Mouse (Mus musculus): Measurements from ENCODE around the gene Shisa4. TPM values are rescaled to one million over a fixed set of nuclear protein-coding genes. Genes with fewer than 3 reads are reported as not detected.

Shisa4 gene
- polyA plus RNA-seq, 1 experiment = 92.0 TPM

- no peaks in the 10 kb centered on the region for H3K27me3 ChIP-seq (ENCODE audit: control insufficient read depth, insufficient read depth, insufficient read length)
- peak overlapping the region; percentile 27 for H3K4me3 ChIP-seq
- peak overlapping the region; percentile 95 for H3K4me2 ChIP-seq (ENCODE audit: low read depth)
- no peak overlapping the region for H3ac ChIP-seq (ENCODE audit: control insufficient read depth, insufficient read length)
- peaks cover 7% of the 10 kb centered on the region for H3K79me2 ChIP-seq (ENCODE audit: control insufficient read depth, insufficient read depth)
- H3K36me3 ChIP-seq (ENCODE audit: control insufficient read depth, insufficient read depth) = no peaks in the 10 kb centered on the region
- TF ChIP-seq E2F4 (IDR thresholded peaks at IDR 0.05; ENCODE audit: insufficient read depth) = no peak
- no peak for TF ChIP-seq SRF (IDR thresholded peaks at IDR 0.05; ENCODE audit: control insufficient read depth, insufficient read length, low read depth)
- TF ChIP-seq TCF3 (IDR thresholded peaks at IDR 0.05; ENCODE audit: insufficient read length, low read depth) = no peak
- TF ChIP-seq MYOG (IDR thresholded peaks at IDR 0.05; ENCODE audit: control insufficient read depth in 1 of 3, insufficient read depth in 1 of 3, insufficient read length in 2 of 3, low read depth in 2 of 3) = no peak
- TF ChIP-seq POLR2A (IDR thresholded peaks at IDR 0.05; ENCODE audit: insufficient read length, low read depth) = peak; percentile 22
- TF ChIP-seq CEBPB (IDR thresholded peaks at IDR 0.05; ENCODE audit: insufficient read depth, poor library complexity, severe bottlenecking) = peak; percentile 62
- no peak for TF ChIP-seq REST (IDR thresholded peaks at IDR 0.05; ENCODE audit: insufficient read depth, insufficient read length)
- no peak for TF ChIP-seq TCF12 (IDR thresholded peaks at IDR 0.05; ENCODE audit: insufficient read depth, poor library complexity, severe bottlenecking)
- peak; percentile 72 for TF ChIP-seq POLR2AphosphoS2 (IDR thresholded peaks at IDR 0.05; ENCODE audit: insufficient read length, low read depth)
- TF ChIP-seq MAX (IDR thresholded peaks at IDR 0.05; ENCODE audit: low read depth) = no peak
Observed at GRCm38 (mm10) chr1:135368245-135368644, 6.8 kb downstream of the Shisa4 start.

DNA sequence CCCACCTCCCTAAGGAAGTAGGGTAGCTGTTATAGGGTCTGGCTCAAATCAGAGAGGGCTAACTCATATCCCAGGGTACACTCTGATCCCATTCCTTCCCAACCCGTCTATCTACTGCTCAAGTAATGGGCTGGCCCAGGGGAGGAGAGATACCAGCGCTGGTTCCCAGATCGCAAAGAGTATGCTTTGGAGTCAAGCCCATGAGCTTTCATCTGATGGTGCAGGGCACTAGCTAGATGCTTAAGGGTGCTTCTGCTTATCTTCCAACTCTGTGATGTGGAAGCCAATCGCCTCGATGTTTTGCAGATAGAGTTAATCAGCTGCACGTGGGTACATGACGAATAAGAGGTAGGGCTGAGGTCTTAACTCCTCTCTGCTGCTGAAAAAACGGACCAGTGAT lies 7.4 kb downstream of the Shisa4 start:
- Histone ChIP-seq H3K27me3 (ENCODE audit: control insufficient read depth, insufficient read depth, insufficient read length) (no peaks in the 10 kb centered on the region), H3K4me3 (peak overlapping the region; percentile 27), H3K4me2 (ENCODE audit: low read depth) (peak overlapping the region; percentile 44), H3K79me2 (ENCODE audit: control insufficient read depth, insufficient read depth) (peaks cover under 1% of the 10 kb centered on the region), H3ac (ENCODE audit: control insufficient read depth, insufficient read length) (no peak overlapping the region), H3K36me3 (ENCODE audit: control insufficient read depth, insufficient read depth) (no peaks in the 10 kb centered on the region)
- TF ChIP-seq TCF3 (IDR thresholded peaks at IDR 0.05; ENCODE audit: insufficient read length, low read depth) (no peak), POLR2A (IDR thresholded peaks at IDR 0.05; ENCODE audit: insufficient read length, low read depth) (no peak), CEBPB (IDR thresholded peaks at IDR 0.05; ENCODE audit: insufficient read depth, poor library complexity, severe bottlenecking) (no peak), MYOD1 (IDR thresholded peaks at IDR 0.05; ENCODE audit: control insufficient read depth in 1 of 3, insufficient read length in 2 of 3, low read depth in 2 of 3) (no peak), REST (IDR thresholded peaks at IDR 0.05; ENCODE audit: insufficient read depth, insufficient read length) (no peak)

- peak overlapping the region; percentile 44 for H3K4me2 ChIP-seq (ENCODE audit: low read depth)
- TF ChIP-seq TCF12 (IDR thresholded peaks at IDR 0.05; ENCODE audit: insufficient read depth, poor library complexity, severe bottlenecking) (no peak), MYOG (IDR thresholded peaks at IDR 0.05; ENCODE audit: control insufficient read depth in 1 of 3, insufficient read depth in 1 of 3, insufficient read length in 2 of 3, low read depth in 2 of 3) (peak in 1 of 3 experiments; percentile 21), MAX (IDR thresholded peaks at IDR 0.05; ENCODE audit: low read depth) (no peak), USF1 (IDR thresholded peaks at IDR 0.05; ENCODE audit: low read depth) (no peak), SRF (IDR thresholded peaks at IDR 0.05; ENCODE audit: control insufficient read depth, insufficient read length, low read depth) (peak; percentile 93), REST (IDR thresholded peaks at IDR 0.05; ENCODE audit: insufficient read depth, insufficient read length) (no peak), POLR2A (IDR thresholded peaks at IDR 0.05; ENCODE audit: insufficient read length, low read depth) (peak; percentile 36), CEBPB (IDR thresholded peaks at IDR 0.05; ENCODE audit: insufficient read depth, poor library complexity, severe bottlenecking) (no peak), E2F4 (IDR thresholded peaks at IDR 0.05; ENCODE audit: insufficient read depth) (no peak), MYOD1 (IDR thresholded peaks at IDR 0.05; ENCODE audit: control insufficient read depth in 1 of 3, insufficient read length in 2 of 3, low read depth in 2 of 3) (peak in 1 of 3 experiments; percentile 36), POLR2AphosphoS2 (IDR thresholded peaks at IDR 0.05; ENCODE audit: insufficient read length, low read depth) (peak; percentile 54), TCF3 (IDR thresholded peaks at IDR 0.05; ENCODE audit: insufficient read length, low read depth) (no peak)
- no peaks in the 10 kb centered on the region for H3K79me2 ChIP-seq (ENCODE audit: control insufficient read depth, insufficient read depth)
- H3K36me3 ChIP-seq (ENCODE audit: control insufficient read depth, insufficient read depth) = no peaks in the 10 kb centered on the region
- no peak overlapping the region for H3ac ChIP-seq (ENCODE audit: control insufficient read depth, insufficient read length)
- no peaks in the 10 kb centered on the region for H3K27me3 ChIP-seq (ENCODE audit: control insufficient read depth, insufficient read depth, insufficient read length)
- H3K4me3 ChIP-seq = no peak overlapping the region
Observed at GRCm38 (mm10) chr1:135367005-135367404, 8.0 kb downstream of the Shisa4 start.

DNA sequence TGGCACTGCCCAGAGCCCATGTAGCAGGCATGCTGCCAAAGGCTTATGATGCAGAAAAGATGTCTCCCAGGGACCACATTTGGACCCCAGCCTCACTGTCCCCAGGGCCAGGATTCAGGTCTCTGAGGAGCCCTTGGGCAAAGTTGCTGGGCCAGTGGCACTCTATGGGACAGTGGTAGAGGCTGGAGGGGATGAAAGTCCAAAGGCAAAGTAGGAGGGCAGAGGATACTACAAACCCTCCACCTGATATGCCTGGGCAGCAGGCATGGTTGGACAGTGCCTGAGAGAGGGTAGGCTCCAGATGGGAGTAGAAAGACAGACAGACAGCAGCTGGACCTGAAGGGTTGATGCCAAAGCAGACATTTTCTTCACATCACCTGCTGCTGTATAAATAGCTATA lies 8.7 kb downstream of the Shisa4 start:
- no peaks in the 10 kb centered on the region for H3K36me3 ChIP-seq (ENCODE audit: control insufficient read depth, insufficient read depth)
- TF ChIP-seq E2F4 (IDR thresholded peaks at IDR 0.05; ENCODE audit: insufficient read depth) (no peak), POLR2A (IDR thresholded peaks at IDR 0.05; ENCODE audit: insufficient read length, low read depth) (no peak), MYOD1 (IDR thresholded peaks at IDR 0.05; ENCODE audit: control insufficient read depth in 1 of 3, insufficient read length in 2 of 3, low read depth in 2 of 3) (peak in 1 of 3 experiments; percentile 47)
- no peak overlapping the region for H3K4me3 ChIP-seq
- H3K27me3 ChIP-seq (ENCODE audit: control insufficient read depth, insufficient read depth, insufficient read length) = no peaks in the 10 kb centered on the region
- no peaks in the 10 kb centered on the region for H3K79me2 ChIP-seq (ENCODE audit: control insufficient read depth, insufficient read depth)
- H3K4me2 ChIP-seq (ENCODE audit: low read depth) = peak overlapping the region; percentile 44
- no peak overlapping the region for H3ac ChIP-seq (ENCODE audit: control insufficient read depth, insufficient read length)

DNA sequence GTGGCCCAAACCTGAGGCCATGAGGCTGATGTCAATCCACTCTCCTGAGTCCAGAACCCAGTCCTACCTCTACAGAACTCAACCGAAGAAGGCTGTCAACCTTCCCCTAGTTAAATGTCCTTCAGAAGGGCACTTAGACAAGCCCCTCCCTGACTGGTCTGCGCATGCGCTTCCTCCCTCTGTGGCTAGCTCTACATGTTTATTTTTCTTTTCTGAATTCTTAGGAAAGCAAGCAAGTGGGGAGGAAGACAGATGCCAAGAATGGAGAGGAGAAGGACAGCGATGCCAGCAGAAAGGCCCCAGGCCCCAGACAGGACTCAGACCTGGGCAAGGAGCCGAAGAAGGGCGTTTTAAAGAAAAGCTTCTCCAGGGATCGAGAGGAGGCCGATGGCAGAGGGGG lies 11.6 kb downstream of the Shisa4 start:
- H3K4me3 ChIP-seq = no peak overlapping the region
- no peak overlapping the region for H3ac ChIP-seq (ENCODE audit: control insufficient read depth, insufficient read length)
- no peak for TF ChIP-seq POLR2AphosphoS2 (IDR thresholded peaks at IDR 0.05; ENCODE audit: insufficient read length, low read depth)
- TF ChIP-seq CEBPB (IDR thresholded peaks at IDR 0.05; ENCODE audit: insufficient read depth, poor library complexity, severe bottlenecking) = no peak
- no peak for TF ChIP-seq E2F4 (IDR thresholded peaks at IDR 0.05; ENCODE audit: insufficient read depth)
- TF ChIP-seq MYOD1 (IDR thresholded peaks at IDR 0.05; ENCODE audit: control insufficient read depth in 1 of 3, insufficient read length in 2 of 3, low read depth in 2 of 3) = no peak
- no peak for TF ChIP-seq TCF3 (IDR thresholded peaks at IDR 0.05; ENCODE audit: insufficient read length, low read depth)
- no peak for TF ChIP-seq POLR2A (IDR thresholded peaks at IDR 0.05; ENCODE audit: insufficient read length, low read depth)
- no peak for TF ChIP-seq REST (IDR thresholded peaks at IDR 0.05; ENCODE audit: insufficient read depth, insufficient read length)
- no peak for TF ChIP-seq MYOG (IDR thresholded peaks at IDR 0.05; ENCODE audit: control insufficient read depth in 1 of 3, insufficient read depth in 1 of 3, insufficient read length in 2 of 3, low read depth in 2 of 3)
- no peak for TF ChIP-seq MAX (IDR thresholded peaks at IDR 0.05; ENCODE audit: low read depth)
- no peak for TF ChIP-seq SRF (IDR thresholded peaks at IDR 0.05; ENCODE audit: control insufficient read depth, insufficient read length, low read depth)
- no peaks in the 10 kb centered on the region for H3K27me3 ChIP-seq (ENCODE audit: control insufficient read depth, insufficient read depth, insufficient read length)
- H3K36me3 ChIP-seq (ENCODE audit: control insufficient read depth, insufficient read depth) = no peaks in the 10 kb centered on the region
- H3K79me2 ChIP-seq (ENCODE audit: control insufficient read depth, insufficient read depth) = no peaks in the 10 kb centered on the region
- no peak overlapping the region for H3K4me2 ChIP-seq (ENCODE audit: low read depth)
